Mouse (Mus musculus) neural tube, embryonic 12.5 days (tissue): ENCODE measurements around the gene Parl. TPM values are rescaled to one million over a fixed set of nuclear protein-coding genes. Genes with fewer than 3 reads are reported as not detected.
A peak's percentile ranks its signal among the peaks of the same experiment; 100 is the strongest.

Experiments
- ATAC-seq: fragments of 200-750 bp; cut with Nextera tagmentation; 2 replicates; pipeline ENCODE4 v1.8.0; 2017; ENCODE audit warnings: low read depth, mild to moderate bottlenecking, moderate TSS enrichment, moderate library complexity; ENCODE audit not compliant: low FRiP score
- H3K27ac ChIP-seq: fragments of 300-500 bp; sonication (generic); 2 replicates; pipeline ENCODE4 v1.5.1; 2016
- H3K27me3 ChIP-seq: fragments of 300-500 bp; sonication (generic); replicated peaks from 2 replicates; pipeline ENCODE4 v1.6.1; 2016; ENCODE audit warnings: mild to moderate bottlenecking
- H3K36me3 ChIP-seq: fragments of 300-500 bp; sonication (generic); 2 replicates; pipeline ENCODE4 v1.6.1; 2016; ENCODE audit warnings: mild to moderate bottlenecking
- H3K4me1 ChIP-seq: fragments of 300-500 bp; sonication (generic); 2 replicates; pipeline ENCODE4 v1.6.1; 2016
- H3K4me2 ChIP-seq: fragments of 300-500 bp; sonication (generic); replicated peaks from 2 replicates; pipeline ENCODE4 v1.6.1; 2016; ENCODE audit warnings: mild to moderate bottlenecking
- H3K4me3 ChIP-seq: fragments of 300-500 bp; sonication (generic); 2 replicates; pipeline ENCODE4 v1.5.1; 2016
- H3K9ac ChIP-seq: fragments of 300-500 bp; sonication (generic); 2 replicates; pipeline ENCODE4 v1.6.1; 2016; ENCODE audit warnings: mild to moderate bottlenecking
- H3K9me3 ChIP-seq: fragments of 300-500 bp; sonication (generic); 2 replicates; pipeline ENCODE4 v1.6.1; 2016; ENCODE audit warnings: mild to moderate bottlenecking
- WGBS: fragments of 180-500 bp; shearing (Covaris S2); methylation state at CpG from one replicate; pipeline ENCODE4 v1.1.7; 2016; 5-methylcytosine and 5-hydroxymethylcytosine counted together
- polyA plus RNA-seq: library from polyadenylated mRNA; unstranded; fragments of >200 nt; fragmentation: Nextera tagmentation; extraction: Ambion mirVana; gene quantifications from 2 replicates; pipeline ENCODE4 v1.2.1, GENCODE M21; 2016

The Parl gene
- polyA plus RNA-seq, 1 experiment from 2014 or later = 98.8 TPM

GRCm38 (mm10) chr16:20279395-20279794, 22.8 kb downstream of the Parl start:
- Histone ChIP-seq H3K4me2 (no peak overlapping the region), H3K36me3 (peaks cover 60% of the 10 kb centered on the region), H3K4me1 (no peaks in the 10 kb centered on the region), H3K9me3 (no peaks in the 10 kb centered on the region), H3K27me3 (no peaks in the 10 kb centered on the region), H3K4me3 (no peak overlapping the region), H3K9ac (no peak overlapping the region), H3K27ac (no peak overlapping the region)
- ATAC-seq = no peak
- WGBS = 95% methylated on average over 5 of the region's 5 CpGs

DNA sequence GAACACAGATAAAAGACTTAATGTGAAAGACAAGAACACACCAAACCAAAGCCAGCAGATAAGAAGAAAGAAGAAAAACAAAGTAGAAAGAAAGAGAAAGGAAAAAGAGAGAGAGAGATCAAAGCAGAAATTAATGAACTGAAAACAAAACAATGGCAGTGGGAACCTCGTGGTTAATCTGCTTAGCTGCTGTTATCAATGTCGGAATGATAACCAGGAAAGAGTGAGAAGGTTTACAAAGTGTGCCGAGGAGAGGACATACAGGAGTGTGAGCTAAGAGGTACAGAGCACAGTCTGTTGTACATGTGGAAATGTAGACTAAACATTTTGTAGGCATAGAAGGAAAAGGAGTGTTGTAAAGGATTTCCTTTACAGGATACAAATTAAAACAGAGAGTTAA, 29.2 kb downstream of the Parl start:
- 61% methylated on average over 3 of the region's 3 CpGs for WGBS
- Histone ChIP-seq H3K9me3 (no peaks in the 10 kb centered on the region), H3K9ac (no peak overlapping the region), H3K27me3 (no peaks in the 10 kb centered on the region), H3K4me2 (no peak overlapping the region), H3K27ac (no peak overlapping the region), H3K4me3 (no peak overlapping the region), H3K36me3 (peaks cover 3% of the 10 kb centered on the region), H3K4me1 (no peaks in the 10 kb centered on the region)
- ATAC-seq = no peak

DNA sequence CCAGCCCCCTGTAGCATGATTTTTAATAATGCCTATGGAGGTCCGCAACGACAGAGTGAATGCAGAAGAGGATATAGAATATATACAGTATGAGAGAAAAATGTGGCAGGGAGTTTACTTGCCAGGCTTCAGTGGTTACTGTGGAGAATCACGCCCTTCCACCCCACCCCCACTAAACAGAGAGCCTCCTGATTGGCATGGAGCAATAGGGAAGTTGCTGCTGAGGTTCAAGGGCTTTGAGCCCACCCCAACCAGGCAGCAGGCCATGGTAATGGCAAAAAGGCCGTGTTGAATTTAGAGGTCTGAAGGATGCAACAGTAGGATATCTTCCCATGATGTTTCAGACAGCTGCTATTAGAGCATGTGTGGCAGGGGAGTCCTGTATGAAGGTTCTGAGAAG, 30.8 kb downstream of the Parl start:
- Histone ChIP-seq H3K9me3 (no peaks in the 10 kb centered on the region), H3K36me3 (no peaks in the 10 kb centered on the region), H3K27me3 (no peaks in the 10 kb centered on the region), H3K4me3 (no peak overlapping the region), H3K4me2 (no peak overlapping the region), H3K27ac (no peak overlapping the region), H3K4me1 (no peaks in the 10 kb centered on the region), H3K9ac (no peak overlapping the region)
- ATAC-seq = no peak
- WGBS = 88% methylated on average over 4 of the region's 4 CpGs

- no peak overlapping the region for H3K4me2 ChIP-seq
- no peaks in the 10 kb centered on the region for H3K36me3 ChIP-seq
- no peaks in the 10 kb centered on the region for H3K4me1 ChIP-seq
- H3K27ac ChIP-seq = no peak overlapping the region
- no peaks in the 10 kb centered on the region for H3K27me3 ChIP-seq
- no peak overlapping the region for H3K4me3 ChIP-seq
- WGBS = 88% methylated on average over 7 of the region's 7 CpGs
- H3K9ac ChIP-seq = no peak overlapping the region
- ATAC-seq = no peak
- no peaks in the 10 kb centered on the region for H3K9me3 ChIP-seq
Measured at GRCm38 (mm10) chr16:20265089-20265488, 37.1 kb downstream of the Parl start.

- no peak overlapping the region for H3K9ac ChIP-seq
- no peaks in the 10 kb centered on the region for H3K36me3 ChIP-seq
- 87% methylated on average over 5 of the region's 5 CpGs for WGBS
- no peak for ATAC-seq
- H3K4me3 ChIP-seq = no peak overlapping the region
- H3K4me1 ChIP-seq = no peaks in the 10 kb centered on the region
- H3K27ac ChIP-seq = no peak overlapping the region
- no peak overlapping the region for H3K4me2 ChIP-seq
- no peaks in the 10 kb centered on the region for H3K9me3 ChIP-seq
- H3K27me3 ChIP-seq = no peaks in the 10 kb centered on the region
Measured at GRCm38 (mm10) chr16:20257926-20258325, 44.3 kb downstream of the Parl start.

DNA sequence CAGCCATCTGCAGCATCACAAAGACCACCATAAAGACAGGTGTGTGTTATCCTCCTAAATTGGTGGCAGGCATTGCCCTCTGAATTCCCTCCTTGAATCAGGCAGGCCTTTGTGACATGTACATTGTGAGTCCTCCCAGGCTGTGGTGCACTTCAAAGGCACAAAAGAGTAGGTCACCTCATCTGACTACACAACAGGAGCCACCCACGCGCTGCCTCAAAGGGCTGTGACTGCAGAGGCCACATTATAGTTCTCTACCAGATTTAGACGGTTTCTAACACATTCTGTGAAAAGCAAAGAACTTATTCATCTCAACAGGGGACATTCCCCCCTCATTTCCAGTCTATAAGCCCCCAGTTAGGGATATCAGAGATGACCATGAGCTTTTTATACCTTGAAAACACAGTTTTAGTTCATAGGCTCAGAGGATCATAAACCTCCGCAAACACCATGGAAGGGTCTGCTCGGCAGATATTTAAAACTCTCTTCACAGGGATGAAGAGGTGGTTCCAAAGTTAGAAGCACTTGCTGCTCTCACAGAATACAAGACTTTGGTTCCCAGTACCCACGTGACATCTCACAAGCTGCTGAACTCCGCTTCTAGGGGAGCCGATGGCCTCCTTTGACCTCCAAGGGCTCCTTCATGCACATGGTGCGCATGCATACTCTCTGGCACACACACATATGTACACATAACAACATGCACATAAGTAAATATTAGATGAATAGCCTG, 53.6 kb downstream of the Parl start:
- Histone ChIP-seq H3K27me3 (no peaks in the 10 kb centered on the region), H3K9me3 (no peaks in the 10 kb centered on the region), H3K4me2 (no peak overlapping the region), H3K36me3 (no peaks in the 10 kb centered on the region), H3K27ac (no peak overlapping the region), H3K4me1 (no peaks in the 10 kb centered on the region), H3K4me3 (no peak overlapping the region), H3K9ac (no peak overlapping the region)
- no peak for ATAC-seq
- WGBS = 86% methylated on average over 9 of the region's 9 CpGs

DNA sequence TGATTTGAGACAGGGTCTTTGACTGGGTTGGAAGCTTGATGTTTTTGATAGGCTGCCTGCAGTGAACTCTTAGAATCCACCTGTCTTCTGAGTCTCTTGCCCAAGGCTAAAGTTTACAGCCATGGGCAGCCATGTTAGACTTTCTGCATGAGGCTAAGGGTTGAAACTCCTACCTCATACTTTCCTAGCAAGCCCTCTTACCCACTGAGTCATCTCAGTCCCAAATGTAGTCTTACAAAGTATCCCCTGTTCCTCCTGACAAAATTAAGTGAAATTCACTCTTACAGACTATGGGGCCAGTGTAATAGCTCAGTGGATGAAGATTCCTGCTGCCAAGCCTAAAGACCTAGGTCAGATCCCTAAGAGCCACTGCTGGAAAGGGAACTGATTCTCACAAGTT, 55.1 kb downstream of the Parl start:
- Histone ChIP-seq H3K4me2 (no peak overlapping the region), H3K27me3 (no peaks in the 10 kb centered on the region), H3K4me1 (no peaks in the 10 kb centered on the region), H3K36me3 (no peaks in the 10 kb centered on the region), H3K9me3 (no peaks in the 10 kb centered on the region), H3K27ac (no peak overlapping the region), H3K9ac (no peak overlapping the region), H3K4me3 (no peak overlapping the region)
- no peak for ATAC-seq

DNA sequence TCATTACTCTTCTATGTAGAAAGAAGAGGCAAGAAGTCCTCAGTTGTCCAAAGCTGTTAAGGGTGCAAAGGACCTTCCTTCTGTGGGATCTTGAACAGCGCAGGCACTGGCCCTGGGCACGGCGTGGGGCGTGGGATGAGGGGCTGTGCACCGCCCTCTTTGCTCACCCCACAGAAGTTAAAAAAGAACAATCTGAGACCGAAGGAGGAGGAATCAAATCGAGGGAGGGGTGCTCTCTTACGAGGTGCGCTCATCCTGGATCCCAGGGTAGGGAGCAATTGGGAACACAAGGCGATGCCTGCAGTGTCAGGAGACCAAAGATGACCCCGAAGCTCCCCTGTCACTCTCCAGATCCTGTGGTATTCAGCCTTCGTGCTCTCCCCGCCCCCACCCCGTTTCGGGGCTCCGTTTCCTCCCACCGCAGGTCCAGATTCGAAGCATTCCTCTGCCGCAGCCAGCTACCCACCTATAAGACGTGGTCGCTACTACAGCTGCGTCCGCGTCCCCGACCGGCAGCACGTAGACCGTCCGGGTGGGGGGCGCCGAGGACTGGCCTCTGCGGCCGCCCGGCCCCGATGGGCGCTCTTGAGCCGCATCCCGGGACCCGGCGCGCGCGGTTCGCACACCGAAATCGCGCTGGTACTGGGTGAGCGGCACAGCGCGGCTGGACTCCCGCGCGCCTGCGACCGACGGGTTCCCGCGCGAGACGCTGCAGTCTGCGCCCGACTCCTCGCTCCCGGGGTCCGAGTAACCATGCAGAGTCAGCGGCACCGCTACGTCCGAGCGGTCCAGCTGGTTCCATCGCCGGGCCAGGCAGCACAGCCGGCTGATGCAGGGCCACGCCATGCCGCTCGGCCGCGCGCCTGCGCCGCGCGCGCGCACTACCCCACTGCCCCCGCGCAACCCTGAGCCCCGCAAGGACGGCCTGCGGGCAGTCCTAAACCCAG, 61.4 kb downstream of the Parl start, which contains the start of gene Map6d1:
Map6d1 (minus strand) TSS at position 891 of the 947 bp plus-strand sequence.
- WGBS = 1% methylated on average over 90 of the region's 90 CpGs
- H3K9ac ChIP-seq = peak within 1 kb of the TSS; percentile 73
- peaks cover 4% of the 10 kb centered on the region for H3K4me1 ChIP-seq
- peak within 1 kb of the TSS; percentile 88 for H3K4me2 ChIP-seq
- ATAC-seq = peak; percentile 87
- H3K27me3 ChIP-seq = no peaks in the 10 kb centered on the region
- no peak within 1 kb of the TSS for H3K27ac ChIP-seq
- H3K4me3 ChIP-seq = peak within 1 kb of the TSS; percentile 64
- H3K36me3 ChIP-seq = no peaks in the 10 kb centered on the region
- no peaks in the 10 kb centered on the region for H3K9me3 ChIP-seq

DNA sequence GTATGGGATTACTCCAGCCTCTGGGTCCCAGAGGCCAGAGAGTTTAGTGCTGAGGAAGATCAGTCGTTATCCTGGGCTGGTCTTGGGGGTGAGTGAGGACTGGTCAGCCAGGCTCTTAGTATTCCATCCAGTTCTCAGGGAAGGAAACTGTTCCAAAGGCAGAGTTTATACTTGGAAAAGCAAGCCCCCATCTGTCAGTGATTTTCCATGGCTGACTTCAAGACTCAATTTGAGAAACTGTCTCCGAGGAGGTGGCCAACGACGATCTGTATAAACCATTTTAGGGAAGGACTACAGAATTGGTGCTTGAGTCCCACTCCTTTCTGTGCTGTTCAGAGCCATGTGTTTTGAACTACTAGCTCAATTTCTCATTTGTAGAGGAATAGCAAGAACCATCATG, 63.5 kb downstream of the Parl start:
- H3K4me2 ChIP-seq = no peak overlapping the region
- H3K36me3 ChIP-seq = peaks cover 10% of the 10 kb centered on the region
- H3K9me3 ChIP-seq = no peaks in the 10 kb centered on the region
- H3K27ac ChIP-seq = no peak overlapping the region
- no peaks in the 10 kb centered on the region for H3K27me3 ChIP-seq
- 90% methylated on average over 4 of the region's 4 CpGs for WGBS
- peaks cover 4% of the 10 kb centered on the region for H3K4me1 ChIP-seq
- no peak for ATAC-seq
- H3K9ac ChIP-seq = no peak overlapping the region
- no peak overlapping the region for H3K4me3 ChIP-seq

GRCm38 (mm10) chr16:20237426-20237825, 64.8 kb downstream of the Parl start:
- 67% methylated on average over 4 of the region's 4 CpGs for WGBS
- no peak for ATAC-seq
- Histone ChIP-seq H3K4me1 (peaks cover 4% of the 10 kb centered on the region), H3K27ac (no peak overlapping the region), H3K9me3 (no peaks in the 10 kb centered on the region), H3K27me3 (no peaks in the 10 kb centered on the region), H3K4me2 (no peak overlapping the region), H3K4me3 (no peak overlapping the region), H3K36me3 (peaks cover 13% of the 10 kb centered on the region), H3K9ac (no peak overlapping the region)

DNA sequence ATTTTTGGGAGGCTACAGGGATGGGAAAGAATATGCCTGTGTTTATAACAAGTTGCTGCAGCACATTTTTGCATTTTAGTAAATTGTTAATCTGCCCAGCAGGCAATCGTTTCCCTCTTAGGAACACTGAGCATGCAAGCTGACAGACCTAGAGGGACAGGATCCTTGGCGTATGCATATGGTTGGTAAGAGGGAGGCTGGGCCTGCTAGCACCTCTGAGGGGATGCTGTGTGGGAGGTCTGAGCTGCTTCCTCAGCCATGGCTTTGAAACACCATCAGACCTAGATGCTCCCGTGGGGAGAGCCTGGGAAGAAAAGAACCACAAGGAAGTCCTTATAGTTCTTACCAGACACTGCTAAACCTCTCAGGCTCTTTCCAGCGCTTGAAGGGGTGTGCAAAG, 67.8 kb downstream of the Parl start:
- no peak for ATAC-seq
- peaks cover 39% of the 10 kb centered on the region for H3K36me3 ChIP-seq
- H3K4me3 ChIP-seq = no peak overlapping the region
- no peaks in the 10 kb centered on the region for H3K4me1 ChIP-seq
- H3K27me3 ChIP-seq = no peaks in the 10 kb centered on the region
- H3K9me3 ChIP-seq = no peaks in the 10 kb centered on the region
- no peak overlapping the region for H3K27ac ChIP-seq
- no peak overlapping the region for H3K9ac ChIP-seq
- WGBS = 69% methylated on average over 4 of the region's 4 CpGs
- H3K4me2 ChIP-seq = no peak overlapping the region
